Mouse (Mus musculus) MEL (cell line): Measurements from ENCODE around the gene Cadm2.

Experiments
- EP300 ChIP-seq, 2 experiments: IDR thresholded peaks; 2 replicates each; pipeline ENCODE4 v1.6.1; 2011; ENCODE audit warnings: improper control_type of control experiment in 2 of 2, low read length in 2 of 2, low read depth in 1 of 2, mild to moderate bottlenecking in 1 of 2
- ETS1 ChIP-seq: IDR thresholded peaks from 2 replicates; pipeline ENCODE4 v1.6.1; 2012; ENCODE audit warnings: low read depth, mild to moderate bottlenecking, inconsistent platforms, low read length, improper control_type of control experiment, moderate library complexity
- GABPA ChIP-seq: IDR thresholded peaks from 2 replicates; pipeline ENCODE4 v1.6.1; 2012; ENCODE audit warnings: low read depth, mild to moderate bottlenecking, inconsistent platforms, low read length, improper control_type of control experiment, moderate library complexity
- JUND ChIP-seq: IDR thresholded peaks from 2 replicates; pipeline ENCODE4 v1.6.1; 2011; ENCODE audit warnings: low read depth, mild to moderate bottlenecking, improper control_type of control experiment, low read length
- MYC ChIP-seq: IDR thresholded peaks from 2 replicates; pipeline ENCODE4 v1.6.1; 2011; ENCODE audit warnings: low read depth, mild to moderate bottlenecking, low read length, improper control_type of control experiment, moderate library complexity
- POLR2A ChIP-seq, 2 experiments: IDR thresholded peaks; 2 replicates each; pipeline ENCODE4 v1.6.1; 2011 to 2012; ENCODE audit warnings: low read length in 2 of 2, mild to moderate bottlenecking in 2 of 2, control low read depth in 1 of 2, improper control_type of control experiment in 1 of 2, low read depth in 1 of 2, moderate library complexity in 1 of 2; ENCODE audit not compliant: control insufficient read depth in 1 of 2, insufficient read depth in 1 of 2, poor library complexity in 1 of 2
- POLR2AphosphoS5 ChIP-seq: IDR thresholded peaks from 2 replicates; pipeline ENCODE4 v1.6.1; 2012; ENCODE audit warnings: low read depth, borderline replicate concordance, mild to moderate bottlenecking, inconsistent platforms, low read length, moderate library complexity, mixed read lengths
- RAD21 ChIP-seq: IDR thresholded peaks from 2 replicates; pipeline ENCODE4 v1.6.1; 2011; ENCODE audit warnings: mild to moderate bottlenecking, low read depth, low read length, improper control_type of control experiment
- SIN3A ChIP-seq: IDR thresholded peaks from 2 replicates; pipeline ENCODE4 v1.6.1; 2012; ENCODE audit warnings: low read length, improper control_type of control experiment, inconsistent platforms
- TBP ChIP-seq: IDR thresholded peaks from 2 replicates; pipeline ENCODE4 v1.8.0; 2011; ENCODE audit warnings: low read depth, low read length, improper control_type of control experiment
- USF1 ChIP-seq: IDR thresholded peaks from 2 replicates; pipeline ENCODE4 v1.6.1; 2014; ENCODE audit warnings: low read depth, mild to moderate bottlenecking, inconsistent platforms, low read length, improper control_type of control experiment, moderate library complexity

DNA sequence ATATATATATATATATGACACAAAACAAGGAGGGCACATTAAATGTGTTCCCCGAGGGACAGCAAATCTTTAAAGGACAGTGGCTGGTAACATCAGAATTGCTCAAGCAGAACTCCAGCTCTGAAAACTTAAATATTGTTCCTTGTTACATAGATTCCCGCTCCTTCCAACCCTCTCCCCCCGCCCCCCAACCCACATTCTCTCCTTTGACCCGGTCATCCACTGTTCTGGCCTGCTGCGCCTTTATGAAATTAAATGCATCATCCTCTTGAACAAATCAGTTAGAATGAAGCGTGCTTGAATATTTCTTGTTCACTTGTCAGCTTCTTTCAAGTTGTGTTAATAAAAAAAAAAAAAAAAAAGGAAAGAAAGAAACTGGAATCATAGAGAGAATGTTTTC, 15.0 kb downstream of the Cadm2 start:
- TF ChIP-seq SIN3A (no peak), RAD21 (no peak), JUND (no peak), TBP (no peak), ETS1 (no peak), POLR2A (IDR thresholded peaks at IDR 0.05; ENCODE audit: control insufficient read depth in 1 of 2, insufficient read depth in 1 of 2, low read depth in 1 of 2, low read length in 2 of 2, poor library complexity in 1 of 2) (no peak), GABPA (no peak), USF1 (no peak), POLR2AphosphoS5 (no peak), MYC (no peak), EP300 (IDR thresholded peaks at IDR 0.05; ENCODE audit: low read depth in 1 of 2, low read length in 2 of 2) (no peak)
